Mouse (Mus musculus): ENCODE measurements around the gene Upk2.

- TF ChIP-seq CTCF (IDR thresholded peaks at IDR 0.05; ENCODE audit: low read depth) (no peak), EP300 (IDR thresholded peaks at IDR 0.05; ENCODE audit: low read depth) (no peak)
Observed at GRCm38 (mm10) chr9:44488416-44488815, 33.6 kb upstream of the Upk2 start.
